Mouse (Mus musculus) bone marrow, adult 2 months (tissue): Measurements from ENCODE around the gene Atad2b. TPM values are rescaled to one million over a fixed set of nuclear protein-coding genes. Genes with fewer than 3 reads are reported as not detected.
"Not testable (repeated sequence)": the region's sequence is repeated elsewhere in the genome, so short reads cannot be mapped to it uniquely, and the experiment has no call there.

Experiments
- H3K27ac ChIP-seq: fragments of 200-500 bp; 2 replicates; pipeline ENCODE4 v1.5.1; 2012; ENCODE audit warnings: low read depth, mild to moderate bottlenecking, control low read depth, inconsistent platforms, low read length; ENCODE audit not compliant: control insufficient read depth, poor library complexity, insufficient read depth
- H3K4me1 ChIP-seq: fragments of 200-500 bp; 2 replicates; pipeline ENCODE4 v1.6.1; 2011; ENCODE audit warnings: low read length; ENCODE audit not compliant: control insufficient read depth, insufficient read depth
- H3K4me3 ChIP-seq: fragments of 200-500 bp; replicated peaks from 2 replicates; pipeline ENCODE3; 2011; ENCODE audit warnings: mild to moderate bottlenecking, low read depth, low read length, control low read depth; ENCODE audit not compliant: control insufficient read depth
- CTCF ChIP-seq: fragments of 200-500 bp; IDR thresholded peaks from 2 replicates; pipeline ENCODE4 v1.5.1; 2011; ENCODE audit warnings: low read length, control low read depth; ENCODE audit not compliant: control insufficient read depth, insufficient read depth
- POLR2A ChIP-seq: fragments of 200-500 bp; IDR thresholded peaks from 2 replicates; pipeline ENCODE4 v1.6.1; 2011; ENCODE audit warnings: low read depth, mild to moderate bottlenecking, control low read depth, low read length, borderline replicate concordance; ENCODE audit not compliant: control insufficient read depth
- WGBS: fragments of 180-500 bp; shearing (Covaris S2); methylation state at CpG from one replicate; pipeline ENCODE4 v1.1.7; 2018; 5-methylcytosine and 5-hydroxymethylcytosine counted together
- polyA plus RNA-seq: library from polyadenylated mRNA; stranded (reverse); fragments of >200 nt; gene quantifications from 2 replicates; pipeline ENCODE4 v1.2.4, GENCODE M21; 2011; ENCODE audit warnings: low replicate concordance; ENCODE audit not compliant: missing spikeins, insufficient read depth, insufficient read length

Atad2b gene
- polyA plus RNA-seq, 1 experiment = 26.5 TPM

DNA sequence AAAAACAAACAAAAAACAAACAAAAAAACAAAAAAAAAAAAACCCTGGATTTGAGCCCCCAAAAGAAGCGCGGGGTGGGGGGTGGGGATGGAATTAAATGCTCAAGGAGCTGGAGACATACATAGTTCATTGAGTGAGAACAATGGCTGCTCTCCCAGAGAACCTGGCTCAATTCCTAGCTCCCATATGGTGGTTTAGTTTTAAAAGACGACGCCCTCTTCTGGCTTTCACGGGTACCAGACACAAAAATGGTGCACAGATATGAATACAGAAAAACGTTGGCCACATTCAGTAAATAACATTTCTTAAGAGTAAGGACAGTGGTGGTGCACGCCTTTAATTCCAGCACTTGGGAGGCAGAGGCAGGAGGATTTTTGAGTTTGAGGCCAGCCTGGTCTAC lies 11.2 kb upstream of the Atad2b start:
- peak overlapping the region; percentile 39 for H3K4me3 ChIP-seq
- no peak overlapping the region for H3K27ac ChIP-seq
- TF ChIP-seq POLR2A (no peak), CTCF (no peak)
- 67% methylated on average over 7 of the region's 7 CpGs for WGBS
- no peaks in the 10 kb centered on the region; the same call in 1 of the 2 replicates for H3K4me1 ChIP-seq

DNA sequence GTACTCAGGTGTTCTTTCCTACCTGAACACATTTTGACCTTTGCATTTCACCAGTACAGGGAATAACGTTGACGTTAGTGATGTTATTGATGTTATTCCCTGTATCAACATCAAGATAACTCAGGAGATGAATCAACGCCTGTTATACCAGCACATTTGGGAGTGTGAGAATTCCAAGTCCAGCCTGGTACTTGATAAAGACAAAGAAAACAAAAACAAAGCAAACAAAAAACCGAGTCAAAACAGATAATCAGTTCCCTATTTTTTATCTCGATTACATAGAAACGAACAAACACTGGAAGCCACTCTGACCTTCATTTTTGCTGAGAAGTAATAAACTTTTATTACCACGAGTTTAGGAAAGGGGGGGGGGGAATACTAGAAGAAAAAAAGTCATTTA lies 10.7 kb upstream of the Atad2b start:
- 29% methylated on average over 7 of the region's 7 CpGs for WGBS
- H3K4me1 ChIP-seq = no peaks in the 10 kb centered on the region; the same call in 1 of the 2 replicates
- H3K27ac ChIP-seq = no peak overlapping the region
- peak overlapping the region; percentile 40 for H3K4me3 ChIP-seq
- TF ChIP-seq CTCF = no peak
- no peak for TF ChIP-seq POLR2A

DNA sequence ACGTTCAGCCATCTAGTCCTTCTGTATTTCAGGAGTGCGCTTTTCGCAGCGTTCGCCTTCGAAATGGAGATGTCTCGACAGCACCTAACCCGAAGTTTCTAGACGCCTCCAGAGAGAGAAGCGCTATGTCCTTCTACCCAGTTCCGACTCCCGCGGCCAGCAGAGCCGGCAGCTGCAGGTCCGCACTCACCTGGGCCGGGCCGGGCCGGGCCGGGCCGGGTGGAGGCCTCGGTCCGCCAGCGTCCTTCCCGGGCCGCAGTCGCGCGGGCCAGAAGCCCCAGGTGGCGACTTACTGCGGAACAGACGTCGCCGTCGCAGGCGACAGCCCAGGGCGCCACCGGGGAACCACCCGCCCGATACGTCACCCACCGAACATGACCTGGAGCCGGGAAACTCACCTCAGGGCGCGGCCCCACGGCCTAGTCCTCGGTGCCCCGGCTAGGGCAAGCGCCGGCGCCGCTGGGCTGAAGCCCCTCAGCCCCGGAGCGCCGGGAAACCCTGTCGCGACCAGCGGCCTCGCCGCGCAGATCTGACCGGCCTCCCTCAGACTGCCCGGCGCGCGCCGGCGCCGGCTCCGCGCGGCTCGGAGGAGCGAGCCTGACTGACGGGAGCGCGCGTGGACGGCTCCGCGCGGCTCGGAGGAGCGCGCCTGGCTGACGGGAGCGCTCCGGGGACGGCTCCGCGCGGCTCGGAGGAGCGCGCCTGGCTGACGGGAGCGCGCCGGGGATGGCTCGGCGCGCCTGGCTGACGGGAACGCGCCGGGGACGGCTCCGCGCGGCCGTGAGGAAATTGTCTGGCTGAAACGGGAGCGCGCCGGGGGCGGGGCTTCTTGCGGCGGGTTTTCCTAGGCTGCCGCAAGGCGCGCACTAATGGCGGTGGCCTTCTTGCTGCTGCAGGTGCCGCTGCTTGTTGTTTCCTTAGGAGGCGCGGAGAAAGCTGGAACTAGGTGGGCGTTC lies 9.9 kb upstream of the Atad2b start, which contains the start of gene Ubxn2a:
Gene Ubxn2a, minus strand, starts transcription at position 755 of the 956 bp plus-strand sequence.
- under 1% methylated on average over 123 of the region's 125 CpGs for whole genome bisulfite sequencing
- peak within 1 kb of the TSS; percentile 72 for H3K4me3 ChIP-seq
- H3K4me1 ChIP-seq = no peaks in the 10 kb centered on the region; the same call in 1 of the 2 replicates
- H3K27ac ChIP-seq = peak within 1 kb of the TSS; percentile 99
- no peak for TF ChIP-seq CTCF
- TF ChIP-seq POLR2A = peak; percentile 61; the same call in 1 of the 2 replicates

- Histone ChIP-seq H3K4me1 (no peaks in the 10 kb centered on the region; the same call in 1 of the 2 replicates), H3K4me3 (no peak overlapping the region), H3K27ac (no peak overlapping the region)
- WGBS = 77% methylated on average over 7 of the region's 7 CpGs
- TF ChIP-seq CTCF = no peak
- TF ChIP-seq POLR2A = no peak
Observed at GRCm38 (mm10) chr12:4908391-4908790, 8.8 kb upstream of the Atad2b start.

GRCm38 (mm10) chr12:4910496-4910895 lies 6.7 kb upstream of the Atad2b start:
- H3K4me1 ChIP-seq, H3K4me3 ChIP-seq, H3K27ac ChIP-seq: not testable (repeated sequence)
- WGBS = 76% methylated on average over 1 of the region's 1 CpGs

DNA sequence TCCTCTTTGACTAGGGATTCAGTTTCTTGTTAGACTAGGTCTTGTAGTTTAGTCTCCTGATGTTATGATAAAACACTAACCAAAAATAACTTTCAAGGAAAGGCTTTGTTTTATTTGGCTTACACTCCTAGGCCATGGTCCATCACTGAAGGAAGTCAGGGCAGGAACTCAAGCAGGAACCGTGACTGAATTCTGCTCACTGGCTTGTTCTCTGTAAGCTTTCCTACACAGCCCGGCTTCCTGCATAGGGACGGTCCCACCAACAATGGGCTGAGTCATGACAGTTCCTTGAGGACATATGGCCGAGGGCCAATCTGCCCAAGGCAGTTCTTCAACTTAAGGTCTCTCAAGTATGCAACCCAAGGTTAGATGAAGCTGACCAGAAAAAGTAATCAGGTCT lies 5.4 kb upstream of the Atad2b start:
- WGBS = 66% methylated on average over 4 of the region's 4 CpGs
- Histone ChIP-seq H3K27ac (no peak overlapping the region), H3K4me3 (no peak overlapping the region), H3K4me1 (no peaks in the 10 kb centered on the region)
- no peak for TF ChIP-seq CTCF
- no peak for TF ChIP-seq POLR2A

DNA sequence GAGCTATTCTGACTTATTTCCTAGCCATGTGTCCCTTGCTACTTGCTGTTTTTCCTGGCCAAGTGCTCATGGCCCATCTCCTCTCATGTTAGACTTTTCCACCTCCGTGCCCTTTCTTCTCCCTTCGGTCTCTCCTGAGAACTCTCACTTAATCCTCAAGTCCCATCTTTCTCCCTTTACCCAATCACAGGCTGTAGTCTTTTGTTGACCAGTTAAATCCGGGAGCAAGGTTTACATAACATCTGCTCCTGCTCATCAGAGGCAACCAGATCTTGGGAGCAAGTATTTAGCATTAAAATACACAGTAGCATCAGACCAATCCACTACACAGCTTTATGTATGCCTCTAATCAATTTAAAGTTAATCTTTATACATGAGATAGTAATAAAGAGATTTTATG lies 2.7 kb upstream of the Atad2b start:
- H3K27ac ChIP-seq = no peak overlapping the region
- TF ChIP-seq POLR2A = no peak
- no peak for TF ChIP-seq CTCF
- no peak overlapping the region for H3K4me3 ChIP-seq
- no peaks in the 10 kb centered on the region for H3K4me1 ChIP-seq
- 82% methylated on average over 3 of the region's 3 CpGs for WGBS

GRCm38 (mm10) chr12:4914944-4915343 lies 2.2 kb upstream of the Atad2b start:
- Histone ChIP-seq H3K27ac (no peak overlapping the region), H3K4me1 (no peaks in the 10 kb centered on the region), H3K4me3 (no peak overlapping the region)
- TF ChIP-seq POLR2A = no peak
- 89% methylated on average over 3 of the region's 3 CpGs for WGBS
